Mouse (Mus musculus): Measurements from ENCODE around the gene Rab3gap1.

Rab3gap1 gene

DNA sequence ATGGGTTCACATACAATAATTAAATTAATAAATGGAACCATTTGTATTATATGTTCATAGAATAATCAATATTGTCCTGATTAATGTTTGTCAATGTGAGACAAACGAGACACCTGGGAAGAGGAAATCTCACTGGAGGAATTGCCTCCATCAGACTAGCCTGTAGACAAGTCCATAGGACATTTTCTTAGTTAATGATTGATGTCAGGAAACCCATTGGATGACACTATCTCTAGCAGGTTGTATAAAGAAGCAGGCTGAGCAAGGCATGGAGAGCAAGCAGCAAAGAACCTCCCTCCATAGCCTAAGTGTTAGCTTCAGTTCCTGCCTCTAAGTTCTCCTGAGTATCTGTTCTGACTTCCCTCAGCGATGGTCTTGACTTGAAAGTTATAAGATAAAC lies 64.8 kb downstream of the Rab3gap1 start:
- DNase-seq = peak; percentile 24

GRCm38 (mm10) chr1:127934322-127934721 lies 65.7 kb downstream of the Rab3gap1 start:
- DNase-seq = no peak

DNA sequence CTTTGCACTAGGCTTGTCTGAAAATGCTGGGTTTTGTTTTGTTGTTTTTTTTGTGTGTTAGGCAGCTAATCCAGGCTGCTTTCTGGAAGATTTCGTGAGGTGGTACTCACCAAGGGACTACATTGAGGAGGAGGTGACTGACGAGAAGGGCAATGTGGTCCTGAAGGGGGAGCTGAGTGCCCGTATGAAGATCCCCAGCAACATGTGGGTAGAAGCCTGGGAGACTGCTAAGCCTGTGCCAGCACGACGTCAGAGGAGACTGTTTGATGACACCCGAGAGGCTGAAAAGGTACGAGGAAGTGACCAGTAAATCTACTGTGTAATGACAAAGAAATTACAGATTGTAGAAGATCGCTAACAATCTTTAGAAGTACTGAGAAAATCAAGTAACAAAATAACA lies 68.7 kb downstream of the Rab3gap1 start:
- DNase-seq = peak; percentile 90

- DNase-seq = no peak
Measured at GRCm38 (mm10) chr1:127942231-127942630, 73.7 kb downstream of the Rab3gap1 start.

DNA sequence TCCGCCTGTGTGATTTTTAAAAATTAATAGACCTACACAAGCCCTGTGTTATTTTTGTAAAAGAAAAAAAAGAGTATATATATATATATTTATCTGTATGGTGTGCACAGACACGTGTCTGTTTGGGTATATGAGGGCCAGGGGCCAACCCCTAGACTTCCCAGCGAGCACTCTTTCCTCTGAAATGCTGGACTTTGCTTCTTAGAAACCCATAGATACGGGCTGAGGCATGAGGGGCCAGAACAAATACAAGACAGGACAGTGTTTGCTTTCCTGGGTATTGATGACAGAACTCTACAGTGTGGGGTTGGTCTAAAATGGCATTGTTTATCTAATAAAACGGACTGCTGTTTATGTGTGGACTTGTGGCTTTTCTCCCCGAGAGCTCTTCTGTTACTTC lies 74.9 kb downstream of the Rab3gap1 start:
- DNase-seq = peak; percentile 43

- peak; percentile 90 for DNase-seq
Measured at GRCm38 (mm10) chr1:127945696-127946575, 77.4 kb downstream of the Rab3gap1 start.

- peak; percentile 84 for DNase-seq
Measured at GRCm38 (mm10) chr1:127946615-127947249, 78.2 kb downstream of the Rab3gap1 start.

- DNase-seq = peak; percentile 18
Measured at GRCm38 (mm10) chr1:127948748-127949147, 80.2 kb downstream of the Rab3gap1 start.

DNA sequence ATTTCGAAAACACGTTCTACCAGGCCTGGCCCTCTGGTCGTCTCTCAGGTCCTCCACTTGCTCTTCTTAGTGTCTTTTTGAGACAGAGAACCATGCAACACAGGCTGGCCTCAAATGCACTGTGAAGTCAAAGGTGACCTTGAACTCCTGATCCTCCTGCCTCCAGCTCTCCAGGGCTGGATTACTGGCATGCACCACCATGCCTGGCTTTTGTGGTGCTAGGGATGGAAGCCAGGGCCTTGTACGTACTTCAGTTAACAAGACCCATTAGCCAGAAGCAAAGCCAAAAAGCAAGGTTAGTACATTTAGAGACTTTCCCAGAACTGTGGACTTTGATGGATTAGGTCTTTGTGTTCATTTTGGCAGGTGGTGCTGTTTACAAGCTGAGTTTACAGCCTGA lies 83.7 kb downstream of the Rab3gap1 start:
- DNase-seq = peak; percentile 42

DNA sequence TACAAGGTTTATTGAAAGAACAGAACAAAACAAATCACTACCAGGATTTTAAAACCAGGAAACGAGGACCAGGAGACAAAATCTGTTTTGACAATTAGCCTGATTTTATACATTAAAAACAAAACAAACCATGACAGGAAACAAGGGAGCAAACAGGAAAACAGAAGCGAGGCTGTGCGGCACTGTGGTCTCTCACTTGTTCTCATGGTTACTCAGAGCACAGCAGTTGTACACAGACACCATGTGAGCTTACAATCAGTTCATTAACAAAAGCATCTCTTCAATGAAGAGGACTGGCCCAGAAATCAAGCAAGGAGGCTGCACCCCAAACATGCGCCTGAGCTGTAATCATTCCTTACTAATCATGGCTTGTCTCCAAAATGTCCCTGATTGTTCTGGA lies 85.6 kb downstream of the Rab3gap1 start:
- peak; percentile 30 for DNase-seq

DNA sequence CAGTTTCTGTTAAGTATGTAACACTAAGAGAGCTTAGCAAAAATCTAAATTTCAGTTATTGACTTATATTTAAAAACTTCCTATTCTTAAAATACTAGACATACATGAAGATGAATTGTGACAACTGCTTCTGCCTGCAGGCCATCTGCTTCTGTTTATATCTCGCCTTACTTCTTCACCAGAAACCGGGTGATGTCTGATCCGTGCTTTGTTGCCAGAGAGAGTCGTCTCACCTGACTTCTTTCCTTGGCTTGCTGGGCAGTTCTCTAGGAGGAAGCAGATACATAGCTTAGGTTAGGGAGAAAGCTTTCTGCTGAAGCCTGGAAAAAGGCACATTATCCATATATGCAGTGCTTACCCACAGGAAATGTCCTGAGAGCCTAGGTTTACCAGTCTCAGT lies 86.2 kb downstream of the Rab3gap1 start:
- peak; percentile 36 for DNase-seq

GRCm38 (mm10) chr1:127956524-127956923 lies 88.0 kb downstream of the Rab3gap1 start:
- peak; percentile 49 for DNase-seq

DNA sequence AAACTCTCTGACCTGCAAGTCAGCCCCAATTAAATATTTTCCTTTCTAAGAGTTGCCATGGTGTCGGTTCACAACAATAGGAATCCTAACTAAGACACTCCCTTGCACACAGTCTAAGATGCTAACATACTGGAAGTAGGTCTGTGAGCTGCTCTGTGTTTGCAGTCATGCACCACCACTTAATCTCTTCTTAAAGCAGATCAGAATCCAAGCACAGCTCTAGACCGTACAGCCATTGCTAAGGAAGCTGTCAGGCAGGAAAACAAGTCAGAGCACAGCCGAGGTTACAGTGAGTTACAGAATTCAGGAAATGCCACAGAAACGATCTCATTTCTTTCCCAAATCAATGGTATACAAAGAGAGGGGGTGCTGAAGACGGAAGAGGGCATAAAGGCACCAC lies 90.2 kb downstream of the Rab3gap1 start:
- DNase-seq = no peak

GRCm38 (mm10) chr1:127959312-127959718 lies 90.7 kb downstream of the Rab3gap1 start:
- no peak for DNase-seq

DNA sequence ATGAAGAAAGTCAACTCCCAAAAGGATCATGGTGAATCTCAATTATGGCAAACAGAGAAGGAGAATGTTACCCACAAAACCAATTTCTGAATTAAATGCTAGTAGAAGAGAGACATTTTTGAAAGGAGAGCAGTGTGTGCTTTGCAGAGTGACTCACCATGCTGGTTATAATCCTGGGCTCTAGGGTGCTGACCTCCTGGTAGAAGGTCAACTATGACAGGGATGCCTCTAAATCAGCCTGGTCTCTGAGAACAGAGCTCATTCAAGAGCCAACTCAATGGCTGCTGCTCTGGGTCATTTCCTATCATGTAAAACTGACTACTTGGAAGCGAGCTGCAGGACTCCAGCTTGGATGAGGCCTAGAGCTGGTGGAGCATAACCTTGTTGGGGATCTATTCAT lies 92.6 kb downstream of the Rab3gap1 start:
- peak; percentile 90 for DNase-seq

GRCm38 (mm10) chr1:127963326-127963725 lies 94.8 kb downstream of the Rab3gap1 start:
- DNase-seq = no peak

GRCm38 (mm10) chr1:127970870-127971269 lies 102.3 kb downstream of the Rab3gap1 start:
- peak; percentile 72 for DNase-seq

DNA sequence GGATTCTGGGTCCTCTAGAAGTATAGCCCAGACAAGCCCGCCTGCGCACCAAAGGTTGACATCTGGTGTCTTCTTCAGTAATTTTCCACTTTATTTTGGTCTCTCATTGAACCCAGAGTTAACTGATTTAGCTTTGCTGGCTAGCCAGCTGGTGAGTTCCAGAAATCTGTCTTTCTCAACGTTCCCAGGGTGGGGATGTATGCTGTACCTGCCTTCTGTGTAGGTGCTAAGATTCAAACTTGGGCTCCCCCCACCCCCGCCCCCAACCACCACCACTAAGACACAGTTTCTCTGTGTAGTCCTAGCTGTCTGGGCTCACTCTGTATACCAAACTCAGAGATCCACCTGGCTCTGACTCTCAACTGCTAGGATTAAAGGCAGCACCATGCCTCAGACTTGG lies 105.5 kb downstream of the Rab3gap1 start:
- DNase-seq = peak; percentile 64

DNA sequence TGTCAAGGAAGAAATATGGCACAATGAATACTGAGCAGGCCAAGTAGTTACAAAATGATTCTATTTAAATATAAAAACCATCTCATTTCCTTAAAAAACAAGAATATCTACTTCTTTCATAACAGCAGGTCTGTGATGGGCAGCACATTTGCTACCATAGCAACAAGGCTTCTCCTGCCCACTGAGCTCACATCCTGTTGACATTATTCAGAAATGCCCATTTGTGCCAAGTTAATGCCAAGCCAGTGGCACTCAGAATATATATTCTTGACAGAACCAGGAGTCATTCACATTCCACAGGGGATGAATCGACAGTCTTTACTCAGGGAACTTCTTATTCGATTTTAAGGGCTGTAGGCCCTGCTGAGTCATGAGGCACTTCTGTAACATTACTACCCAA lies 107.1 kb downstream of the Rab3gap1 start:
- DNase-seq = peak; percentile 66

DNA sequence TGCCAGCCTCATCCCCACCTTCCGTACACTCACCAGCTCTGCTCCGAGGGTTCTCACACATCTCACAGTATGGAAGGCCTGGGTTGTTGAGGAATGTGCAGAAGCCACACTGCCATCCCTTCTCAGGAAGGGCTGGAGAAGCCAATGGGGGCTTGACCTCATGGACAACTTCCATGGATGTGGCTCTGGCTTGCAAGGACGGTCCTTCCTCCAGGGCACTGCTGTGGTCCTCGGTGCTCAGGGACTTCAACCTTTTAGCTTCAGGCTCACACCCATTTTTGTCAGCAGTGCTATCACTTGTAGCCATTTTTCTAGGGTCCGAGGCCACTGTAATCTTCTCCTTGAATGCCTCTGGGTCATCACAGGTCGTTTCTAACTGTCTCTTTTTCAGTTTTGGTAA lies 107.5 kb downstream of the Rab3gap1 start:
- peak; percentile 56 for DNase-seq

DNA sequence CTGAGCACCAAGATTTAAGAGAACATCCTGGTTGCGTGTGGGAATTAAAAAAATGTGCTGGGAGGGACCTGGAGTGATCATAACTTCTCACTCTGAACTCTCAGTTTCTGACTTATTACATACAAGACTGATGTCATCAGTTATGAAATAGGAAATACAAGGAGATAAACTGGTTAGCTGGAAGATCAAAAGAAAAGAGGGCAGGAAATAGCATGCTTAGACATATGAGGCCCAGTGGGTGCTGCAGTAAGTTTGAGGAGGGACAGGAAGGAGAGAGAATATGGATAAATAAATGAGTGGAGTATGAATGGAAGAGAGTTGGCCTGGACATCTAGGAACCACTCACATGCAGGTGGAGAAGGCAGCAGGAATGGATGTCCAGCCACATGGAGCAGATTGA lies 109.6 kb downstream of the Rab3gap1 start:
- DNase-seq = no peak

GRCm38 (mm10) chr1:127980911-127981559 lies 112.5 kb downstream of the Rab3gap1 start:
- no peak for DNase-seq

DNA sequence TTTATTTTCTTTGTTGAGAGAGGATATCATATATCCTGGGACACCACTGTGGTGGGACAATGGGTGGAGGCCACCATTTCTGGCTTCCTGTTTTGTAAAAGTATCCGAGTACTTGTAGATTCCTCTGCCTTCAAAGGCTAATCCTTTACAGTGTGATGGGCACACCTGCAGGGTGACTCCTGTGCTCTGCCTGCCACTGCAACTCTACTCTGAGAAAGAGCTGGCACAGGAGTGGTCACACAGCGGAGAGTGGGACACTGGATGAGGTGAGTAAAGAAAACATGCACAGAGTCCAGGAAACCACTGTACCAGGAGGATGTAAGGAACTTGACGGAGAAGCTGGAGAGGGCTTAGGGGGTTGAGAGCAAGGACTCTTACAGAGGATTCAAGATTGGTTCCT lies 113.7 kb downstream of the Rab3gap1 start:
- no peak for DNase-seq

Data from heart, adult 11 months (tissue).